Mouse (Mus musculus) olfactory bulb, adult 2 months (tissue): ENCODE data around the gene Dct. TPM values are rescaled to one million over a fixed set of nuclear protein-coding genes. Genes with fewer than 3 reads are reported as not detected.

Source experiments
- H3K27ac ChIP-seq: fragments of 200-500 bp; 2 replicates; pipeline ENCODE4 v1.5.1; 2012; ENCODE audit warnings: low read depth, low read length; ENCODE audit not compliant: insufficient read depth
- H3K4me1 ChIP-seq: fragments of 200-500 bp; 2 replicates; pipeline ENCODE4 v1.6.1; 2012; ENCODE audit warnings: low read length; ENCODE audit not compliant: control insufficient read depth, insufficient read depth
- H3K4me3 ChIP-seq: fragments of 200-500 bp; 2 replicates; pipeline ENCODE4 v1.5.1; 2012; ENCODE audit warnings: mild to moderate bottlenecking, low read depth, low read length, moderate library complexity; ENCODE audit not compliant: insufficient read depth
- CTCF ChIP-seq: fragments of 200-500 bp; IDR thresholded peaks from 2 replicates; pipeline ENCODE4 v1.5.1; 2012; ENCODE audit warnings: low read depth, mild to moderate bottlenecking, low read length, moderate library complexity; ENCODE audit not compliant: insufficient read depth
- POLR2A ChIP-seq: fragments of 200-500 bp; IDR thresholded peaks from 2 replicates; pipeline ENCODE4 v1.6.1; 2012; ENCODE audit warnings: mild to moderate bottlenecking, low read depth, low read length, moderate library complexity; ENCODE audit not compliant: insufficient read depth
- WGBS: fragments of 180-500 bp; shearing (Covaris S2); methylation state at CpG from one replicate; pipeline ENCODE4 v1.1.7; 2018; 5-methylcytosine and 5-hydroxymethylcytosine counted together
- polyA plus RNA-seq: library from polyadenylated mRNA; stranded (reverse); fragments of >200 nt; gene quantifications from 2 replicates; pipeline ENCODE4 v1.2.4, GENCODE M21; 2012; ENCODE audit warnings: low replicate concordance; ENCODE audit not compliant: missing spikeins, insufficient read depth, insufficient read length

Dct gene
- polyA plus RNA-seq, 1 experiment, result not detected

- H3K27ac ChIP-seq, result no peak overlapping the region
- no peak for TF ChIP-seq CTCF
- TF ChIP-seq POLR2A, result no peak
- H3K4me1 ChIP-seq, result peaks cover 8% of the 10 kb centered on the region; the same call in 1 of the 2 replicates
- no peak overlapping the region for H3K4me3 ChIP-seq
- WGBS, result 18% methylated on average over 10 of the region's 10 CpGs
Measured at GRCm38 (mm10) chr14:118021867-118022543, 30.0 kb downstream of the Dct start.

- no peak for TF ChIP-seq POLR2A
- 75% methylated on average over 5 of the region's 5 CpGs for WGBS
- Histone ChIP-seq H3K27ac (no peak overlapping the region), H3K4me3 (no peak overlapping the region), H3K4me1 (peaks cover 8% of the 10 kb centered on the region; the same call in 1 of the 2 replicates)
Measured at GRCm38 (mm10) chr14:118019314-118019713, 32.7 kb downstream of the Dct start.

GRCm38 (mm10) chr14:118013237-118013636 lies 38.8 kb downstream of the Dct start:
- Histone ChIP-seq H3K4me3 (no peak overlapping the region), H3K4me1 (no peaks in the 10 kb centered on the region), H3K27ac (no peak overlapping the region)
- TF ChIP-seq CTCF, result no peak
- TF ChIP-seq POLR2A, result no peak
- WGBS, result 69% methylated on average over 8 of the region's 8 CpGs

DNA sequence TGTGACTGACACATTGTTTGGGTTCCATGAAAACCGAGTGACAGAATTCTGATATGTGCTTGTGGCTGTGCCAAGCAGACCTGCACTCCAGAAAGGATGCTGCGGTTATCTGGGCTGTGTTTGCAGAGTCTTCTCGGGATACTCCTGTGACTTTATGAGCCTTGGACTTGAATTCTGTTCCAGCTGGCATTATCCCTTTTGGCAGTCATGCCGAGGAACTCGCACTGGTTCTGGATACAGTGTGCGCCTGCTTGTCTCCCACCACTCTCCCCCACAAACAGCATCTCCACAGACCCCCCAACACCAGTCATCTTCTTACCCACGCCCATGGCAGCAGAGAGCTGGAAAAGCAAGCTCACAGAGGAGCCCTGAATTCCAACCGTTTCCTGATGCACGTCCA lies 42.5 kb downstream of the Dct start:
- no peak overlapping the region for H3K4me3 ChIP-seq
- no peaks in the 10 kb centered on the region for H3K4me1 ChIP-seq
- no peak overlapping the region for H3K27ac ChIP-seq
- 75% methylated on average over 9 of the region's 9 CpGs for WGBS
- no peak for TF ChIP-seq POLR2A
- no peak for TF ChIP-seq CTCF

GRCm38 (mm10) chr14:118005697-118006096 lies 46.3 kb downstream of the Dct start:
- TF ChIP-seq POLR2A (no peak), CTCF (no peak)
- H3K4me3 ChIP-seq, result no peak overlapping the region
- WGBS, result 3% methylated on average over 5 of the region's 5 CpGs
- H3K27ac ChIP-seq, result no peak overlapping the region
- H3K4me1 ChIP-seq, result peaks cover 7% of the 10 kb centered on the region

- TF ChIP-seq POLR2A (no peak), CTCF (no peak)
- Histone ChIP-seq H3K27ac (no peak overlapping the region), H3K4me1 (peaks cover 7% of the 10 kb centered on the region), H3K4me3 (no peak overlapping the region)
- 95% methylated on average over 10 of the region's 10 CpGs for WGBS
Measured at GRCm38 (mm10) chr14:118004434-118004833, 47.6 kb downstream of the Dct start.

DNA sequence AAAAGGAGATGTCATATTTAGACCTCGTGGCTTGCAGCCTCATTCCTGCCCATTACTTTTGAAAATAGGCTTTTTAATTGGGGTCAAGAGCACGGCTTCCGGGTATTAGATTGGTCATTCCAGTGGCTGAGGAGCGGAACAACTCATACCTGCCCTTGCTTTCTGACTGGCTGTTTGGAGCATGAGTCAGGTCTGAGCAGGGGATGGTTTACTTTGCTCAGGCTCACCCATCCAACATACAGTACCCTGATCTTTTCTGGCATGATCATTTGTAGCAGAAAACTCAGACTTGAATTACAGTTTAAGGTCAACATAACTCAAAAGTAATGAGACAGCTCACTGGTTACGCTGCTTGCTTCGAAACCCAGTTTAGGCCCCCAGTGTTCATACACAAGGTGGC lies 58.2 kb downstream of the Dct start:
- TF ChIP-seq CTCF, result no peak
- no peak for TF ChIP-seq POLR2A
- 94% methylated on average over 6 of the region's 6 CpGs for WGBS
- no peak overlapping the region for H3K4me3 ChIP-seq
- no peaks in the 10 kb centered on the region for H3K4me1 ChIP-seq
- H3K27ac ChIP-seq, result no peak overlapping the region

GRCm38 (mm10) chr14:117992600-117993256 lies 59.3 kb downstream of the Dct start:
- H3K4me1 ChIP-seq, result no peaks in the 10 kb centered on the region
- no peak overlapping the region for H3K4me3 ChIP-seq
- WGBS, result 82% methylated on average over 8 of the region's 8 CpGs
- H3K27ac ChIP-seq, result no peak overlapping the region
- TF ChIP-seq POLR2A (no peak), CTCF (no peak)

DNA sequence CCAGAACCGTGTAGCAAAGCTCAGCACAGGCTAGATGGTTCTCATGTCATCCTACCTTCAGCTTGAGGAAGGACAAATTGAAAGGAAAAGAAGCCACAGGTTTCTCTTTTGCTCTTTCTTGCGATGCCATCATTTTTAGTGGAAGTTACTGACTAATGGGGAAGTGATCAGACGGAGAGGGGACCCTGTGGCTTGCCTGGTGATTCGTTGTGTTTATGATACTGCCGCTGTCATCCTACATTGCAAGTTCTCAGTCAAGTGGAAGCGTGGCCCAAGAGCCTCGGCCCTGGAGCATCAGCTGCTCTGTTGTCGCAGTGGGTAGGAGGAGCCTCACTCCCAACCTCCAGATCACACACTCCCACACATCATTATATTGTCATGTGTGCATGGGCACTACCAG lies 61.8 kb downstream of the Dct start:
- TF ChIP-seq POLR2A (no peak), CTCF (no peak)
- no peak overlapping the region for H3K4me3 ChIP-seq
- H3K27ac ChIP-seq, result no peak overlapping the region
- no peaks in the 10 kb centered on the region for H3K4me1 ChIP-seq
- 85% methylated on average over 8 of the region's 8 CpGs for whole genome bisulfite sequencing

DNA sequence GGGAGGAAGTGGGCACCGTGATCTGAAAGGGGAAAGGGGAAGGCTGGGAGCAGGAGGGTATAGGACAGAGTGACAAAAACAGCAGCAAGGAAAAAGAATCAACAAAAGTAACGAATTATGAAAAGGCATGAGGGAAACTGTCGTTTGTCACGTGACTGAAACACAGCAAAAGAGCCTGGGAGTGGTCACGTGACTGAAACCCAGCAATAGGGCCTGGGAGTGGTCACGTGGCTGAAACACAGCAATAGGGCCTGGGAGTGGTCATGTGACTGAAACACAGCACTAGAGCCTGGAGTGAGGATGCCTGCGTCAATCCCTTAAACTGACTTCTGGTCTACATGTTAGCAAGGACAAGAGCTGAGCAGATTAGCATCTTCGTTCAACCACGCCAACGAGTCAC lies 63.6 kb downstream of the Dct start:
- TF ChIP-seq CTCF (no peak), POLR2A (no peak)
- H3K4me1 ChIP-seq, result no peaks in the 10 kb centered on the region
- 91% methylated on average over 10 of the region's 10 CpGs for WGBS
- no peak overlapping the region for H3K27ac ChIP-seq
- H3K4me3 ChIP-seq, result no peak overlapping the region
